Mouse (Mus musculus) small intestine, adult 2 months (tissue): Measurements from ENCODE around the gene Gm26620.

Experiments used
- CTCF ChIP-seq: fragments of 200-500 bp; IDR thresholded peaks from 2 replicates; pipeline ENCODE4 v1.5.1; 2012; ENCODE audit warnings: low read depth, mild to moderate bottlenecking, control low read depth, inconsistent platforms, low read length, moderate library complexity, mixed read lengths; ENCODE audit not compliant: insufficient replicate concordance, insufficient read length; ENCODE audit errors: extremely low read depth
- POLR2A ChIP-seq: fragments of 200-500 bp; IDR thresholded peaks from 2 replicates; pipeline ENCODE4 v1.6.1; 2012; ENCODE audit warnings: low read depth, mild to moderate bottlenecking, control low read depth, inconsistent platforms, low read length, moderate library complexity

DNA sequence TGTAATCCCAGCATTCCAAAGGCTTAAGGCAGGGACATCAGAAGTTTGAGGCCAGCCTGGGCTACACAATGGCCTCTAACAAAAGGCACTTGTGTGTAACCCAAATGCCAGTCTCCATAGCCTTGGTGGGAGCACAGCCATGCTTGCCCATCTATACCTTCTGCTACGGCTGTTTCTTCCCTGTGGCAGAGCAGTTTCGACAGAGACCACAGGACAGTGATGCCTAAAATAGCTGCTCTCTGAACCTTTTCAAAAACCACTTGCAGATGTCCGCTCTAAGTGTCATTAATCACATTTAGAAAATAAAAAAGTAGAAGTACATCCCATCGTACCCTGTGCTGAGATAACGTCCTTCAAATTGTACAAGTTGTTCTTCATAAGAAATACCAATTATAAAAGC lies 19.5 kb upstream of the Gm26620 start:
- no peak for TF ChIP-seq POLR2A
- TF ChIP-seq CTCF: no peak
